Mouse (Mus musculus) E14TG2a.4 (cell line): ENCODE data around the gene Zfp784.
"Not testable (repeated sequence)": the region's sequence is repeated elsewhere in the genome, so short reads cannot be mapped to it uniquely, and the experiment has no call there.

Experiments used
- H3K27me3 ChIP-seq: 2 replicates; pipeline ENCODE4 v1.6.1; 2014; ENCODE audit warnings: low read length, control low read depth; ENCODE audit not compliant: insufficient read depth
- H3K36me3 ChIP-seq: 2 replicates; pipeline ENCODE4 v1.6.1; 2014; ENCODE audit warnings: low read length, control low read depth; ENCODE audit not compliant: insufficient read depth
- H3K4me1 ChIP-seq: replicated peaks from 2 replicates; pipeline ENCODE4 v1.6.1; 2014; ENCODE audit warnings: low read depth, low read length, control low read depth
- H3K4me3 ChIP-seq: replicated peaks from 2 replicates; pipeline ENCODE4 v1.5.1; 2014; ENCODE audit warnings: mild to moderate bottlenecking, low read length
- H3K9me3 ChIP-seq: 2 replicates; pipeline ENCODE4 v1.6.1; 2014; ENCODE audit warnings: low read length, control low read depth
- CTCF ChIP-seq: conservative IDR thresholded peaks from 2 replicates; pipeline ENCODE4 v1.5.1; 2014; ENCODE audit warnings: low read length
- NANOG ChIP-seq: IDR thresholded peaks from 2 replicates; pipeline ENCODE4 v1.6.1; 2014; ENCODE audit warnings: borderline replicate concordance, low read length, mixed read lengths
- POU5F1 ChIP-seq: IDR thresholded peaks from 2 replicates; pipeline ENCODE4 v1.6.1; 2014; ENCODE audit warnings: low read length, borderline replicate concordance

Gene Zfp784

DNA sequence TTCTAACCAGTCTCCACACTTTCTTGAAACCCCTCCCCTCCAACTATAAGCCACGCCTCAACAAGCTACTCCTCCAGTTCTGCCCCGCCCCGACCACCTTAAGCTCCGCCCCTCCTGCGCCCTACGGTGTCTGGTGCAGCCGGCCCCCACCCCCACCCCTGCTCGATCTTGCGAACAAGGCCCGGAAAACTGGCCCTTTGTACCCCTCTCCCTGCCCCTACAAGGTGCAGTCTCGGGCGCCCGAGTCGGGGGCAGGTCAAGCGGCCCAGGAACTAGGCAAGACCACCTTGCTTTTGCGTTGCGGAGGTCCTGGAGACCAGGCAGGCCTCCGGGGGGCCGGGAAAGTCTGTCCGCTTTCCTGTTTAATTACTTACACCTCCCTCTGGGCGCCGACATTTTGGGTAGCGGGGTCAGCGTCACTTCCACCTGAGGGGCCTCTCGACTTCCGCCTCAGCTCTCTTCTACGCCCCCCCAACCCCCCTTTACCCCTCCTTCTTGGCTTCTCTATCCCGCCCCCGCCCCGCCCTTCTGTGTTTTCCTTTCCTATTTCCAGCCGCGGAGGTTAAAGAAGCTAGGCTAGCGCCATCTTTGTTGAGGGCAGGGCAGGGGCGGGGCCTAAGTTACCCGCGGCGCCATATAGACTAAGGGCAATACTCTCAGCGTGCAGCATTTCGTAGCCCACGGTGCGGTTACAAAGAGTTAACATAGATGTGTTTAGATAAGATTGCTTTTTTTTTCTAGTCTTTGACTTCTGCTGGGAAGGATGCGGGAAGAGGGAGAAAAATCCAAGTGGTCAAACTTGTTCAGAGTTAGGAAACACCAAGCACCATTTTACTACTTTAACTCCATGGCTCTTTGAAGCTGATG, 23.8 kb downstream of the Zfp784 start, which contains the start of the genes Zfp524 and Fiz1:
Gene Zfp524 (plus strand): TSS at position 165 of the 867 bp plus-strand sequence.
Gene Fiz1 (minus strand): TSS at position 447 of the 867 bp plus-strand sequence.
- H3K36me3 ChIP-seq: peaks cover 36% of the 10 kb centered on the region
- H3K9me3 ChIP-seq: peaks cover 5% of the 10 kb centered on the region
- H3K27me3 ChIP-seq: no peaks in the 10 kb centered on the region
- peak within 1 kb of the TSS; percentile 88 for H3K4me3 ChIP-seq
- peaks cover 68% of the 10 kb centered on the region for H3K4me1 ChIP-seq
- TF ChIP-seq CTCF (no peak), POU5F1 (no peak), NANOG (no peak)

DNA sequence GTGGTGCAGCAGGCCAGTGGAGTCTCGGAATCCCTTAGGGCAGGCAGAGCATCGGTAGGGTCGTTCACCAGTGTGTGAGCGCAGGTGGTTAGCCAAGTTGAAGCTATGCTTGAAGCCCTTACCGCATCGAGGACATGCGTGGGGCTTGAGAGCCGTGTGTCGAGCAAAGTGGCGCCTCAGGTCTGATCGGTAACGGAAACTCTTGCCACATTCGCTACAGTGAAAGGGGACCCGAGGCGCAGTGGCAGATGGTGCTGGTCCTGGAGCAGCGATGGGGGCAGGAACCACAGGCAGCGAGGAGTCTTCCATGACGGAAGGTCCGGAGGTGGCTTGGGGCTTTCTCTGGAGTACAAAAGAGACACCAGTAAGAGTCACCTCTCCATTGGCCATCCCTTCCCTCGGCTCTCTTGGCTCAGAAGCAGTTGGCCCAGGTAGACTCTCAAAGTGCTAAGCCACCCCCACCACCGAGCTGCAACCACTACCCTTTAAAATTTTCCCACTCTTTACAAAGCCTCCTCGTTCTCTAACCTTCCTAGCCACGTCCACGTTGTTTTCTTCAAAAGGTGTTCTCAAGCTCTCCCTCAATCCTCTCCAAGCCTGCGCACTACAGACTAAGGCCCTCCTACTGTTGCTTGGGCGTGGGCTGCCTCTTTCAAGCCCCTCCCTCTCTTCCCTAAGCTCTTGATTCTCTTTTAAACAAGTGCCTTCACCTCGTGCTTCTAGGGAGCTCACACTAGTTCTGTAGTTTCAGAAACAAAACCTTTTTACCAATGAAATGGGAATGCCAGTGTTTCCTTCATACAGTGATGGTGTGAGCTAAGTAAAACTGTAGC, 25.3 kb downstream of the Zfp784 start:
- peaks cover 49% of the 10 kb centered on the region for H3K36me3 ChIP-seq
- H3K27me3 ChIP-seq: no peaks in the 10 kb centered on the region
- H3K4me3 ChIP-seq: peak overlapping the region; percentile 88
- H3K4me1 ChIP-seq: peaks cover 67% of the 10 kb centered on the region
- peaks cover 5% of the 10 kb centered on the region for H3K9me3 ChIP-seq
- no peak for TF ChIP-seq POU5F1
- no peak for TF ChIP-seq NANOG
- TF ChIP-seq CTCF: no peak

DNA sequence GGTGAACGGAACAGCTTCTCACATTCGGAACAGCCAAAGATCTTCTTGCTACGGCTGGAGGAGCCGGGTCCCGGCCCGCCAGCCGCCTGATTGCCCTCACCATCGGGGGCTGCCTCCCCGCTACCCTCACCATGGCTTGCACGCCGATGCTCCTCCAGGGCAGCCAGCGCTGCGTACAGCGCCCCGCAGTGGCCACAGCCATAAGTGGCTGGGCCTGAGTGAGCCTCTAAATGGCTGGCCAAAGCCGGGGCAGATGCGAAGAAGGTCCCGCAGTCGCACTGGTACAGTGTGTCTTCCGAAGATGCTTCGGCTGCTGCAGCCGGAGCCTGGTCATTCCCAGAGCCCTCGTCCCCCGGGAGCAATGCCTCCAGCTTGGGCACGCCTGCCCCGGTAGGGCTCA, 30.0 kb downstream of the Zfp784 start:
- Histone ChIP-seq H3K4me3 (peak overlapping the region; percentile 79), H3K9me3 (peaks cover 10% of the 10 kb centered on the region; the same call in 1 of the 2 replicates), H3K4me1 (peaks cover 67% of the 10 kb centered on the region), H3K36me3 (peaks cover 71% of the 10 kb centered on the region), H3K27me3 (peaks cover 4% of the 10 kb centered on the region; the same call in 1 of the 2 replicates)
- TF ChIP-seq NANOG: no peak
- peak; percentile 58 for TF ChIP-seq CTCF

DNA sequence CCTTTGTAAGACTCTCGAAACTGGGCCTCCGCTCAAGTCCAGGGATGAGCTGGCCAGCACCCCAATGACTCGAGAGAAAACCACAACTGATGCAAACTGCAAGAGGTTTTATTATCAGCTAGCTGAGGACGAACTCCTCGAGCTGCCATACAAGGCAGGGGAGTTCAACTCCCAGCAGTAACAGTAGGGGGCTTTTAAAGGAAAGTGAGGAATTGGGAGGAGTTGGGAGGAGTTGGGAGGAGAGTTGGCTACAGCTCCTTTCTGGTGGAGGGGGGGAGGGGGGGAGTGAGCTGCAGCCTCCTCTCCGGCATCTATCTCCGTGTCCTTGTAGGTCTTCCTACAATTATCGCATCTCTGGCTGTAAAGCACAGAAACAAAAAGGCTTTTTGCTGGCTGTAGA, 35.4 kb downstream of the Zfp784 start:
- Histone ChIP-seq H3K9me3 (peaks cover 23% of the 10 kb centered on the region), H3K27me3 (peaks cover 13% of the 10 kb centered on the region; the same call in 1 of the 2 replicates), H3K36me3 (peaks cover 22% of the 10 kb centered on the region), H3K4me1 (peaks cover 28% of the 10 kb centered on the region)
- not testable (repeated sequence) for H3K4me3 ChIP-seq

DNA sequence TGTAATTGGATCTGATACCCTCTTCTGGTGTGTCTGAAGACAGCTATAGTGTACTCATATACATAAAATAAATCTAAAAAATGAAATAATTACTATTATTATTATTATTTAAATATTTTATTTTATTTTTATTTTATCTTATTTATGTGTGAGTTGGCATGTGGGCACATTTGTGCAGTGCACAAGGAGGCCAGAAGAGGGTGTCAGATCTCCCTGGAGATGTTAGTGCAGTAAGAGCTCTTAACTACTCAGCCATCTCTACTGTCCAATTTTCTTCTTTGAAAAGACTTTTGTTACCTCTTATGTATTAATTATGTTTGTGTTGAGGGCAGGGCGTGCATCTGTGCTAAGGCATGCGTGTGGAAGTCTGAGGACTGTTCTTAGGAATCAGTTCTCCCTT, 38.4 kb downstream of the Zfp784 start:
- no peak overlapping the region for H3K4me3 ChIP-seq
- H3K9me3 ChIP-seq: peaks cover 23% of the 10 kb centered on the region
- H3K27me3 ChIP-seq: peaks cover 25% of the 10 kb centered on the region
- no peak for TF ChIP-seq NANOG
- TF ChIP-seq CTCF: peak; percentile 46
- no peak for TF ChIP-seq POU5F1
- H3K36me3 ChIP-seq: no peaks in the 10 kb centered on the region
- peaks cover 27% of the 10 kb centered on the region for H3K4me1 ChIP-seq

DNA sequence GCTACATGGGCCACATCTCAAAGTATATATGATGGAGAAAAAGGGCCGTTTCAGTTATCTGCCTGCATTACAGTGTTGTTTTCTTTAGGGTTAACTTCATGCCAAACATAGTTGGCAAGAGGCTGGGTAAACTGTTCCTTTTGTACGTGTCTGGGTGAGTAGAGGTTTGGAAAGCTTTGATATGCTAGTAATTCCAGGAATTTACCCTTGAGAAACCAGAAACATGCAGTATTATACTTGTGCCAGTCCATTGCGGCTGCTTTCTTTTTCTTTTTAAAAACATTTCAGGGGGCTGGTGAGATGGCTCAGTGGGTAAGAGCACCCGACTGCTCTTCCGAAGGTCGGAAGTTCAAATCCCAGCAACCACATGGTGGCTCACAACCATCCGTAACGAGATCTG, 41.3 kb downstream of the Zfp784 start:
- Histone ChIP-seq H3K9me3 (peaks cover under 1% of the 10 kb centered on the region), H3K4me1 (peaks cover 48% of the 10 kb centered on the region), H3K36me3 (no peaks in the 10 kb centered on the region), H3K27me3 (peaks cover 46% of the 10 kb centered on the region), H3K4me3 (no peak overlapping the region)
- TF ChIP-seq POU5F1 (no peak), NANOG (no peak), CTCF (no peak)

DNA sequence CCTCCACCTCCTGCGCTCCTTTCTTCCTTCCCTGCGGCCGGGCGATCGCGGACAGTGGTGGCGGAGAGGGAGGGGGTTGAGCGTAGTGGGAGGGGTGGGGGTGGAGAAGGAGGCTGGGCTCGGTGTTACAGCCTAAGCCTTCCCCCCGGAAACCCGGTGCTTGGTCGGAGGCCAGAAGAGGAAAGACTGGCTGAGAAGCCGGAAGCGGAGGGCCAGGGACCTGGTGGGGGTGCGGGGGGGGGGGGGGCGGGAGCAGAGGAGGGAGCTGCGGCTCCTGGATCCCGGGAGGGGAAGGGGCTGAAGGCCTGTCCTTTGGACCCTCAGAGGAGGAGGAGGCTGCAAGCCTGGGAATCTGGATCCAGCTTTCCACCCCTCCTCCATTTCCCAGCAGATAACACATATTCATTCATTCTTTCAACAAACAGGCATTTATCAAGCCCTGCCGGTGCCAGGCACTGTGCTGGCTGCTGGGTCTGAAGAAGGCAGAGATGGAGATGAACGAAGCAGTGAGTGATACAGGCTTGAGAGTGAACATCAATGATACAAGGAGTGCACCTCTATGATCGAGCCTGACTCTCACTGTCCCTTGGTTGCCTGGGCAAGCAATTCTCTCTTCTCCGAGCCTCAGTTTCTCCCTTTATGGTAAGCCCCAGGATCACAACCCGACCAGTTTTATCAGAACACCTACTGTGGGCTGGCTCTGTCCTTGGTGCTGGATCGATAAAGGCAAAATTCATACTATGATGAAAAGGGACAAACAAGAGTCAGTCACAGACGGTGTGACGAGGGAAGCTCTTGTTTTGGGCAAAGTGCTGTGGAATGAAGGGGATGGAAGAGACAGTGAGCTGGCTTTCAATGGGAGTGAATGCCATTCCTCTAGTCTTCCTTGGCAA, 42.0 kb downstream of the Zfp784 start, which contains the start of gene Zfp579:
Gene Zfp579 (minus strand): TSS at position 156 of the 893 bp plus-strand sequence.
- H3K36me3 ChIP-seq: no peaks in the 10 kb centered on the region
- peaks cover 48% of the 10 kb centered on the region for H3K4me1 ChIP-seq
- H3K9me3 ChIP-seq: 0 out of 2 replicates have a peak, but pooled peaks cover 3% of the 10 kb centered on the region
- H3K4me3 ChIP-seq: peak within 1 kb of the TSS; percentile 77
- peaks cover 51% of the 10 kb centered on the region for H3K27me3 ChIP-seq
- TF ChIP-seq CTCF: no peak
- TF ChIP-seq NANOG: no peak
- no peak for TF ChIP-seq POU5F1
